Comparison of ENCODE assay signal across 23 mouse cellular contexts in the genomic region with DNA sequence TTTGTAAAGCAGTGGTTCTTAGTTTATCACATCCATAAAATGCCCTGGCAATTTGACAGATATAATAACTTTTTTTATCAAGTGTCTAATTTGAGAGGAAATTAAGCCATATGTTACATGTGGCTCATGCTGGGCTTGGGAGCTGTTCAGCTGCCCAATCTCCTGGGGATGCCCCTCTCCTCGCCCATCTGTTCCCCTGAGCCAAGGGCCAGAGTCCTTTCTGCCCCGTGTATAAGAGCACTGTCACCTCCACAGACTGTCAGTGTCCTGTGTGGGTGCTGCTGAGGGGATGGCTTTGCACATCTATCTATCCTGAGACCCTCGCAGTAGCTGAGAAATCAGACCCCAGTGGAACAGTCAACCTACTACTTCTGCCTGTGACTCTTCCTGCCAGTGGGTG.
DNase-seq lines count a peak whose midpoint lies in the region; ATAC-seq and TF ChIP-seq lines count a peak whose summit lies in the region.
"Had no signal": no experiment of that assay in that cellular context is flagged by ENCODE, and none has a peak within 500 bp of the region (broad histone marks: within the 10 kb centered on the region; RNA-seq: fewer than 3 reads in every experiment).

No protein-coding gene starts in this region.

- no peak overlapping the region for H3K4me2 ChIP-seq in limb, embryonic 14.5 days (replicated peaks; ENCODE audit: low read depth, low read length, severe bottlenecking)
- H3K4me2 ChIP-seq: embryonic facial prominence, embryonic 13.5 days; limb, embryonic 12.5 days; liver, embryonic 13.5 days; lung, embryonic 14.5 days; midbrain, embryonic 12.5 days had no signal

- peaks cover under 1% of the 10 kb centered on the region; the same call in 1 of the 2 replicates for H3K27me3 ChIP-seq in limb, embryonic 14.5 days (ENCODE audit: control insufficient read depth, insufficient read depth, low read length)
- H3K27me3 ChIP-seq in limb, embryonic 10.5 days (ENCODE audit: low read depth, poor library complexity, severe bottlenecking) = peaks cover 41% of the 10 kb centered on the region
- H3K27me3 ChIP-seq: CH12.LX; embryonic facial prominence, embryonic 13.5 days; liver, embryonic 13.5 days; midbrain, embryonic 12.5 days had no signal

- no peak overlapping the region for H3K27ac ChIP-seq in limb, embryonic 14.5 days (replicated peaks; ENCODE audit: low read depth, low read length)
- no peak overlapping the region for H3K27ac ChIP-seq in limb, embryonic 10.5 days
- H3K27ac ChIP-seq: embryonic facial prominence, embryonic 13.5 days; limb, embryonic 12.5 days; liver, embryonic 13.5 days; macrophage; midbrain, embryonic 12.5 days had no signal

- no peak overlapping the region for H3K9ac ChIP-seq in limb, embryonic 14.5 days (ENCODE audit: low read depth, low read length, severe bottlenecking)
- H3K9ac ChIP-seq: embryonic facial prominence, embryonic 13.5 days; limb, embryonic 12.5 days; liver, embryonic 13.5 days; lung, embryonic 14.5 days; midbrain, embryonic 12.5 days had no signal

- no peak for TF ChIP-seq POLR2A in limb, embryonic 14.5 days (IDR thresholded peaks at IDR 0.05; ENCODE audit: borderline replicate concordance, extremely low read depth, insufficient read depth, insufficient read length)

- 58% methylated on average over 3 of the region's 3 CpGs for WGBS in limb, embryonic 14.5 days
- 79% methylated on average over 3 of the region's 3 CpGs for WGBS in limb, embryonic 10.5 days

- no peaks in the 10 kb centered on the region for H3K9me3 ChIP-seq in limb, embryonic 14.5 days (ENCODE audit: control insufficient read depth, low read length)
- H3K9me3 ChIP-seq in limb, embryonic 10.5 days (replicated peaks) = no peaks in the 10 kb centered on the region
- H3K9me3 ChIP-seq: embryonic facial prominence, embryonic 13.5 days; limb, embryonic 12.5 days; liver, embryonic 13.5 days; midbrain, embryonic 12.5 days had no signal

- peak; percentile 14 for DNase-seq in limb, embryonic 14.5 days (ENCODE audit: low spot score)
- no peak for DNase-seq in limb, embryonic 10.5 days (ENCODE audit: low spot score)
- DNase-seq in cerebellum, adult 11 months = peak; percentile 77
- DNase-seq in cerebellum, postnatal 10 days = peak; percentile 72 to 85
- peak; percentile 32 for DNase-seq in retina, postnatal 1 day
- no peak for DNase-seq in urinary bladder, postnatal 14 days (ENCODE audit: low spot score)
- DNase-seq in T-cell, adult 2 months (ENCODE audit: low spot score) = no peak
- DNase-seq: adrenal gland, postnatal 36 days; gastrocnemius, postnatal 36 days; heart, postnatal 10 days; kidney, adult 8-10 months; kidney, postnatal 36 days; liver, embryonic 13.5 days; lung, embryonic 14.5 days; right cerebral cortex, postnatal 4 days; thymus, postnatal 25 days had no signal

- ATAC-seq in limb, embryonic 14.5 days (ENCODE audit: low FRiP score, low read depth) = no peak
- ATAC-seq: forebrain, embryonic 14.5 days; inflammation-experienced regulatory T-cells, adult 6 months had no signal

- H3K4me3 ChIP-seq in limb, embryonic 14.5 days (replicated peaks; ENCODE audit: low read length) = no peak overlapping the region
- H3K4me3 ChIP-seq in limb, embryonic 10.5 days = no peak overlapping the region
- H3K4me3 ChIP-seq: embryonic facial prominence, embryonic 13.5 days; limb, embryonic 12.5 days; liver, embryonic 13.5 days; midbrain, embryonic 12.5 days had no signal

- peaks cover 22% of the 10 kb centered on the region for H3K4me1 ChIP-seq in limb, embryonic 14.5 days (ENCODE audit: control insufficient read depth, insufficient read depth, low read length)
- peaks cover 38% of the 10 kb centered on the region for H3K4me1 ChIP-seq in limb, embryonic 10.5 days
- H3K4me1 ChIP-seq: liver, embryonic 13.5 days had no signal

- no peaks in the 10 kb centered on the region for H3K36me3 ChIP-seq in limb, embryonic 14.5 days (ENCODE audit: control insufficient read depth, insufficient read depth, low read length)
- H3K36me3 ChIP-seq in limb, embryonic 10.5 days = no peaks in the 10 kb centered on the region
- H3K36me3 ChIP-seq: embryonic facial prominence, embryonic 13.5 days; limb, embryonic 12.5 days; liver, embryonic 13.5 days; midbrain, embryonic 12.5 days had no signal

Comparison
In these comparisons a context has a peak if more than half of its experiments do, and no peak if none do; other contexts are left out.
1. DNase-seq: peak in limb, embryonic 14.5 days (single experiment), cerebellum, adult 11 months (single experiment), cerebellum, postnatal 10 days (2 of 2) and retina, postnatal 1 day (single experiment); none in limb, embryonic 10.5 days (single experiment), urinary bladder, postnatal 14 days (single experiment) and T-cell, adult 2 months (single experiment).